Mouse (Mus musculus) Muller cell, postnatal 12 days (primary cell): ENCODE results near the gene Ak9.

Experiments used
- DNase-seq: peaks from one replicate; pipeline ENCODE4 v3.0.0-alpha.2; 2015; ENCODE audit errors: inconsistent ontology term

Gene Ak9

DNA sequence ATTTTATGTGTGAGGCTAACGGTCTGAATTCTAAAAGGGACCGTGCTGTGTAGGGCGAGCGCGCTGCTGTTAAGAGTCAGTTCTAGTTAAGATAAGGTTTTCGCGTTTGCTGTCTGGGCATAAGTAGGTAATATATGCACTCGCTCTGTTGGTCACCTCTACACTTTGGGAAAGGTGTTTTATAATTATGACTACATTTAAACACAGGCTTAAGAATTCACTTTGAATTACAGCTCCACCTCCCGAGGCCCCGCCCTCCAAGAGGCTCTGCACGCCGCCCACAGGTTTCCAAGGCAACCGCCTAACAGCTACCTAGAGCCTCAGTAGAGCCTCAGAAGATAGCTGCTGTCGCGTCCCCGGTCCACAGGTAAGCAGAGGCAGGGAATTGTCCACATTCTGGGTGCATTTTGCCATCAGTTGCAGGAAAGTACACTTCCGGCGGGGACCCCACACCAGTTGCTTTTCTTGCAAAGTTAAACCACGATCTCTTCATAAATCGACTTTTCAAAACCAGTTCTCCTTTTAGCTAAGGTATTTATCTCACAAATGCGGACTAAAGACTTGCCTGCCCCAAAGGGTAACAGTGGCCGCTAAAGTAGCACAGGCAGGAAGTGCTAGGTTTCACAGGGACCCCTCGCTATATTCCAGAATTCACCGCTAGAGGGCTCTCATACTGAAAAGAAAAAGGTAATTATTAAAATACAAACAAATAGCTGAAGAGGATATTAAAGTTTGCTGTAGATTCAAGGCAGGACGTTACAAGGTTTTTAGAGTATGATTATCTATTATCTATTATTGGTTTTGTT is at the start of gene Ak9:
Gene Ak9, plus strand, starts transcription at position 342 of the 806 bp plus-strand sequence.
- peak; percentile 89 for DNase-seq

DNA sequence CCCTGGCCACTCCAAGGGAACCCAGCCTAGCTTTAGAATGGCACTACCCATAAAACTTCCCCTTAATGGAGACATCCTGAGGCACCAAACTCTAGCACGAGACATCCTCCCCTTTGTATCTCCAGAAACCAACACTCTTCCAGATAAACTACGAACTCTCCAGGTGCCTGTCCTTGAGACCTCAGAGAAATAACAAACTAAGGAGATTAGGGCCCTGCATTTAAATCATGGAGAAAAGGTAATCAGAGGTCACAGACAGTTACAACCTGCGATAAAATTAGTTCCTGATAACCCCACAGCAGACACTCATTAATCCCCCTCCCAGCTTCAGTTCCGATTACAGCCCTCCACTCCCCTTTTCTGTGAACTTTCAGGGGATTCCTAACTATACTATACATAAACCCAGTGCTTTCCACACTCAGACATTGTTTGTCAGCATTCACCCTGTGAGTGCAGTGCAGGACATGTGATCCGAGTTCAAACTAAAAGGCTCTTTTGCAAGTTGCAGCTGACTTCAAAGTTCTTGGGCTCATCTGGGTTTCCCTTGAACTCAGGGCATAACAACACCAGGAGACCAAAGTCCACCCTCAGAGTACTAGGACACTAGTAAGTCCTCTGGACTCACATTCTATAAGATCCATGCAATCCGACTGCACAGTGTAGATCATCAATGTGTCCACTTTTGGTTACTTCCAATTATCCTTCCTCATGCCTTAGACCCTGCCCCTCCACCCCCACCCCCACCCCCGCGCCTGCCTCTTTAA is 43.4 kb upstream of the Ak9 start:
- no peak for DNase-seq

DNA sequence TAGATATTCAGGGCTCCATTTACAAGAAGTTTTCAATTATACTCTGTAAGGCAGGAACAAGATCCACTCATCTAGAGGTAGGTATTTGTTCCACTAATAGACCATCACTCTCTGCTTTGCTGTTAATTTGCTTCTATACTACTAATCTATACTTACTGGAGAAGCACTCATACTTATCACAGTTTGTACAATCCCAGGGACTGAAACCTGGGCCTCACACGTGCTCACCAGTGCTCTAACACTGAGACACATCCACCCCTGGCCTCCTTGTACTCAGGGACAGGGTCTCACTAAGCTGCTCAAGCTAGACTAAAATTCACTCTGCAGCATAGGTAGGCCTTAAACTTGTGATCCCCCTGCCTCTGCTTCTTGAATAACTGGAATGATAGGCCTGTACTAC is 42.6 kb upstream of the Ak9 start:
- DNase-seq = no peak

DNA sequence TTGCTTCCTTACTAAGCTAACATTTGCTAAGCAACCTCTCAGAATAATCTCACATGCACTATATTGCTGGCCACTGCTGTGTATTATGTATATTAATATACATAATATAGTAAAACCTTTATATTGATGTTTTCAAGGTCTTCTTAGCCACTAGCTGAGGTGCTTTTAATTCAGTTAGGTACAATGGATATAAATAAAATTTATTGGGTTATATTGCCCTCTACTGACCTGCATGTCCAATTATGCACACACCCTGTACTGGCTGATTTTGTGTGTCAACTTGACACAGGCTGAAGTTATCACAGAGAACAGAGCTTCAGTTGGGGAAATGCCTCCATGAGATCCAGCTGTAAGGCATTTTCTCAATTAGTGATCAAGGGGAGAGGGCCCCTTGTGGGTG is 41.9 kb upstream of the Ak9 start:
- DNase-seq = no peak

DNA sequence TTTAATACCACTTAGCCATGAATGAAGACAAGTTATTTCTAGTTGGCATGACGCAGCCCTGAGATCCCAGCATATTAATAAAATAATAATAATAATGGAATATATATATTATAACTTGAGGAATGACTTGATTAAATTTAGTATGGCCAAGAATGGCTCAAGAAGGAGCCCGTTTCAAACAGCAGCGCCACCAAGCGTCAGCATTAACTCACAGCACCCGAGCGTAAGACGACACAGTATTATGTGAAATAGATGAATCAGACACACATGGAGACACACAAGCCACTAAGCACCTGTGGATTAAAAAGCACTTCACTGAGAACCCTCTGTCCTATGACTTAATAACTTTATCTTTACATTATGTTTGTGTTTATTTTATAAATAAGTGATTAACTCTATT is 31.9 kb upstream of the Ak9 start:
- DNase-seq = no peak

DNA sequence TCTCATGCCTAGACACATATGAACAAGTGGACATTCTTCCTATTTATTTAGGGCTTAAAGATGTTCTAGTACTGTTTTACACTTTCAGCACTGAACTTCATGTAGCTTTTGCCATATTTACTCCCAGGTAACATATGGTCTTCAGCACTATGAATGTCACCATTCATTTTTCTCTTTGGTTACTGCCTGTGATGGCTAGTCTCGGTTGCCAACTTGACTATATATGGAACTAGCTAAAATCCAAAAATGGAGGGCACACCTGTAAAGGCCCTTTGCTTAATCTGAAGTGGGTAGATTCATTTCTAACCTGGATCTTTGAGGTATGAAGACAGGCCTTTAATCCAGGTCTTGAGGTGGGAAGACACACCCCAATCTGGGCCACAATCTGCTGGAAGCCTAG is 28.9 kb upstream of the Ak9 start:
- DNase-seq = no peak

DNA sequence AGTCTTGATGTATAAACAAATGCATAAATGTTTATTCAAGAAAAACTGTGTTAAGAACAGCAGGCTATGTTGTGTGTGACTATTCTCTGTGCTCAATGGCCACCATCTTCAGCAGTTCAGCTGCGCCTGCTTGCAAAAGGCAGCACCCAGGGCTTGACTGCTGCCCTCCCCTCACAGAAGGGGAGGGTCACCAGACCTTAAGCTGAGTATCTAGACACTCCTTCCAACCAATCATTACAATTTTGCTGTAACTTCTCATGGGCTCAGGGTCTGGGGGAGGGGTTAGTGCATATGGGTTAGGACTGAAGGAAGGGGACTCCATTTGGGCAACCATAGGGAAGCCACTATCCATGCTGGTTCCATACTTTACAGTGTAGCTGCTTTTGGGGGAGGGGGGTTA is 25.0 kb upstream of the Ak9 start:
- no peak for DNase-seq

DNA sequence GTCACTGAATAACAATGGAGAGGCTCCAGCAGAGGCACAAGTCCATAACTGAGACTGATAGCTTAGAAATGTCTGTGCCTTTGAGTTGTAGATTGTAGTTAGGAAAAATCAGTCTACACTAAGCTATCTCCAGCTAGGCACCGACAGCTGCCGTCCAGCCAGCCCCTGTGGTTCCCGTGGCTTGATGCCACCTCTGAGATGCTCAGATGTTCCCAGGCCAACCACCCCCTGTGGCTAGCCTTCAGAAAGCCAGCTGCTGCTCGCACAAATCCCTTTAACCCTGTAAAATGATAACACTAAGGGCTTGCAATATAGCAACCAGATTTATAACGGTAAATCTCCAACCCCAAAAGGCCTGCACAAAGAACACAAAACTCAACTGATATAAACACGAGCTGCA is 23.6 kb upstream of the Ak9 start:
- peak; percentile 25 for DNase-seq

DNA sequence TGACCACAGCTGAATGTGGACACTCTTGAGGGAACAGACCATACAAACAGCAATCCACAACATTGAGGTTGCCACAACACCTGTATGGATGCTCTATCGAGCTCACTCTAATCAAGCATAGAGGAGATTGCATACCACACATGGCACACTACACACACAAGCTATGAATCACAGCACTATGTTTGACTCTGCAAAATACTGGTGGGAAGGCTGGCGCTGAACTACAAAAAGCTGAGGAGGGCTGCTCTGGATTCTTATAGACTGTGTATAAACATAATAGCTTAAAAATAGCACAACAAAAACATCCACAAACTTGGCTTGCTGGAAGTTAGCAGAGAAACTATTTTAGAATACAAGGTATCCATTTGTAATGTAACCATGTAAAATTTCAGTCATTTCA is 23.0 kb upstream of the Ak9 start:
- no peak for DNase-seq

DNA sequence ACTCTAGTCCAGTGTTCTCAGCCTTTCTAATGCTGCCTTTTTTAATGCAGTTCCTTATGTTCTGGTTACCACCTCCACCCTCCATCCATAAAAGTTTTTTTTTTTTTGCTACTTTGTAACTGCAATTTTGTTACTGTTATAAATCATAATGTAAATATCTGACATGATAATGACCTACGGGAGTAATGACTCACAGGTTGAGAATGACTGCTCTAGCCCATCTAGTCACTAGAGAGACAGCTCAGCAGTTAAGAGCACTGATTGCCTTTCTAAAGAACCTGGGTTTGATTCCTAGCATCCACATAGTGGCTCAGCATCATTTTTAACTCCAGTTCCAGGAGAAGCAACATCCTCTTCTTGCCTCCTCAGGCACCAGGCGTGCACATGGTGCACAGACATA is 21.7 kb upstream of the Ak9 start:
- no peak for DNase-seq

DNA sequence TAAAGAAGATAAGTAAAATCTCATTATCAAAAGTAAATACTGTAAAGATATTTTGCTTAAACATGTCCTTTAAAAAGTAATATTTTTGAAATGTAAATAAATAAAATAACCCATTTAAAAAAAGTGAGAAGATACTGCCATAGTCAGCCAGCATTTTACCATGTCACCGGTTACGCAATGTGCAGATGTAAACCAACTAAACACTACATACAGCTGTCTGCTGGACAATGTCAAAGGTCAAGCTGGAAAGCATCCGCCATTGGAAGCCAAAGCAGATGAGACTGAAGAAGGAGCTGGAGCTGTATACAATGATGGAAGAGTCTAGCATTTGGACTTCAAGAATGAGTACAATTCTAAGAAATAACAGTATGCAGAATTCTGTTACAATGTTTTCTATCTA is 16.2 kb upstream of the Ak9 start:
- no peak for DNase-seq

DNA sequence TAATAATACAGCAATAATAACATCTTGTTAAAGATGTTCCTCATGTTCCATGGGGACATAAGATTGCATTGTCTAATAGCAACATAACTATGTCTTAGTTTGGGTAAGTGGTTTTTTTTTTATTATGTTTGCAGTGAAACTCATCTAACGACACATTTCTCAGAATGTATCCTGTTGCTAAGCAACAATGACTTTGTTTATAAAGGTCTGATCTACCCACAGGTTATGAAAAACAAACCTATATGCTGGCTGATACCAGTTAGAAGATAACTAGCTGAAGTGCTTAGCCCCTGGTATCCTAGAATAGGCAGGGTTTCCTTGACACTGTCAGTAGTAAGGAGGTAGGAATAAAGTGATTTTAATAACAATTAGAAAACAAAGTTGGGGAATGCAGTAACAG is 15.7 kb upstream of the Ak9 start:
- no peak for DNase-seq

DNA sequence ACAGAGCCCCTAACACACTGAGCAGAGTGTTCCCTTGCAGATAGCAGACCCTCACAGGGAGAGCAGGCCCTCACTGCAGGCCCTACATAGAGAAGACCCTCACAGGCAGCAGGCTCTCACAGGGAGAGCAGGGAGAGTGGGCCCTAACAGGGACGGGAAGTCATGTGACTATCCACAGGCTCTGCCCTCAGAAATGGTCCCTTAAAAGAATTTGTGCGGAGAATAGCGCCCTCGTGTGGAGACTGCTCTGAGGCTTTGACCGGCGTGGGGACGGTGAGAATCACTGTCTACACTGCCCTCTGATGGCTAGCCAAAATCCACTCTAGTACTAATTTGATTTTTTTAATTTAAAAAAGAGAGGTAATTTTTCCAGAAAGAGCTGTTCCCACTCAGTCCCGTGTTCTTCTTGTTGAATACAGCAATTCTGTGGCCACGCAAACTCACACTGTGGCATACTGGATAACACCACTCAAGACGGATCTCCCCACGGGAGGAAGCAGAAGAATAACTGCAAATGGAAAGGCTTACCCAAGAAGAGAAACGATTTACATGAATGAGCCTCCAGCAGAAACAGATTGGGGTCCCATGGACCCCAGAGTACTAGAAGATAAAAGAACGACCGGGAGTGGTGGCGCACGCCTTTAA is 14.9 kb upstream of the Ak9 start:
- peak; percentile 74 for DNase-seq

DNA sequence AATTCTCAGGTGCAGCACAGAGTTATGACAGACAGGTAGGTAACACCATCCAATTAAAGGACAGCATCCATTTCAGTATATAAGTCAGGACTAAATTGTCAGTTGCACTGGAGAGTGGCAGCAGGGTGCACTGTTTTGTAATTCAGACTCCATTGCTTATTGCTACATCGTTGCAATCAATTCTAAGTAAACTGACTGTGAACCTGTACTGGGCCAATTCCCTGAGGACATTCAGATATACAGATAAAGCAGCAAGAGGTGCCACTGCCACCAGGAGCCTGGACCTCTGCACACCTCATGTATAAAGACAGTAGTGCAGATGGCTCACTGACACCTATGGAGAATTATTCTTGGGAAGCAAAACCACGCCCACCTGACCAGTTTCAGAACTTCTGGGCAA is 12.8 kb upstream of the Ak9 start:
- no peak for DNase-seq

DNA sequence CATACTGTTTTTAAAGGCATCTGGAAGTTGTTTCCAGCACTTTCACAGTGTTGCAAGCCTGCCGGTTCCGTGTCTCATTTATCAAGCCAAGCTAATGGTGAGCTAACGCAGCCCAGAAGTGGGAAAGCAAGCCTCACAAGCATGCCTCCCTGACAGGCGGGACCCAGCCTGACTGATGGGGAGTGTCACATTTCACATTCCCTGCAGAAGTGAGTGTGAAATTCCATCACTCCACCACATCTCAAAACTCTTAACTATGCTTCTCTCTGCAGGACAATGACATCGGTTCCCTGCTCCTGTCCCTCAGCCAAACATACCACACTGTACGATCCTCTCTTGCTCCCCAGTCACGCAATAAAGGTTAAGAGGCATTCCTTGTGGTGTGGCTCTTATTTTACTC is 10.8 kb upstream of the Ak9 start:
- peak; percentile 74 for DNase-seq

DNA sequence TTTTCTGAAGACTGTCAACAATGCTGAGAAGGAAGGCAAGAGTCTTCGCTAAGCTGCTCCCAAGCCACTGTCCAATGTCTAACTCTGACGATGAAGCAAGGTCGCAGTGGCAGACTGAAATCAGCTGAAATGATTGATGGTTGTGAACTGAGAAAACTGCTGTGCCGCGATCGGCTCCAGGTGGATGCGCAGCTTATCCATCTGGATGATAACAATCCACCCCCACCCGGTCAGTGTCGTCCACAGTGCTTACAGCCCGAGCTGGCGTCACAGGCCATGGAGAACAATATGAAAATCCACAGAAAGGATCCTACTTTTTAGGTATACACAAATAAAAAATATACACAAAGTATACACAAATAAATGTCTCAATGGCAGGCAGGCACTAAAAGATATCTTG is 9.0 kb upstream of the Ak9 start:
- no peak for DNase-seq

DNA sequence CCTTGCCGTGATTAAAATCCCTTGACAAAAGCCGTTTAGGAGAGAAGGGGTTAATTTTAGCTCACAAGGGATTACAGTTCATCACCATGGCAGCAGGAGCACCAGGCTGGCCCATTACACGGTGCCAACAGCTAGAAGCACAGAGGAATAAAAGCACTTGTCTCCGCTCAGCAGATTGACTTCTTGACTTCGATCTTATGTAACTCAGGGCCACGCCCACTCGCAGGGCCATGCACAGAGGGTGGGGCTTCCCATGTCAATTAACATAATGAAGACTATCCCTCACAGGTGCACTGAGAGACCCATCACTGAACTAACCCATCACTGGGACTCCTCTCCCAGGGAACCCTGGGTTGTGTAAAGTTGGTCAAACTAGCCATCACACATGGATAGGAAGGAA is 8.6 kb upstream of the Ak9 start:
- DNase-seq = no peak

DNA sequence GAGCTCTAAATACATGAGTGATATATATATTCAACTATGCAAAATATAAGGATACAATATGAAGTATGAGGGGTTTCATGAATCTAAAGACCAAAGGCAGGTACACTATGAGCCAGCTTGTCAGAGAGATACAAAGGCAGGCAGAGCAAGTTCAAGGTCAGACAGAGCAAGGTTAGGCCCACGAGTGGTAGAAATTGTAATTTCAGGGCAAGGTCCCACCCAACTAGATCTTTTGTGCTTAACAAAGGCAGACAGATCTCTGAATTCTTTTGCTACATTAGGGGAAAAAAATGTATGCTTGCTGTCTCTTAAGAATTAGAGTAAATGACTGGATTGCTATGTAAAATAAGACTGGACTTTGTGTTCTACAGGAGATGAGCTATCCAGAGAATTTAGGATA is 3.6 kb upstream of the Ak9 start:
- DNase-seq = no peak

DNA sequence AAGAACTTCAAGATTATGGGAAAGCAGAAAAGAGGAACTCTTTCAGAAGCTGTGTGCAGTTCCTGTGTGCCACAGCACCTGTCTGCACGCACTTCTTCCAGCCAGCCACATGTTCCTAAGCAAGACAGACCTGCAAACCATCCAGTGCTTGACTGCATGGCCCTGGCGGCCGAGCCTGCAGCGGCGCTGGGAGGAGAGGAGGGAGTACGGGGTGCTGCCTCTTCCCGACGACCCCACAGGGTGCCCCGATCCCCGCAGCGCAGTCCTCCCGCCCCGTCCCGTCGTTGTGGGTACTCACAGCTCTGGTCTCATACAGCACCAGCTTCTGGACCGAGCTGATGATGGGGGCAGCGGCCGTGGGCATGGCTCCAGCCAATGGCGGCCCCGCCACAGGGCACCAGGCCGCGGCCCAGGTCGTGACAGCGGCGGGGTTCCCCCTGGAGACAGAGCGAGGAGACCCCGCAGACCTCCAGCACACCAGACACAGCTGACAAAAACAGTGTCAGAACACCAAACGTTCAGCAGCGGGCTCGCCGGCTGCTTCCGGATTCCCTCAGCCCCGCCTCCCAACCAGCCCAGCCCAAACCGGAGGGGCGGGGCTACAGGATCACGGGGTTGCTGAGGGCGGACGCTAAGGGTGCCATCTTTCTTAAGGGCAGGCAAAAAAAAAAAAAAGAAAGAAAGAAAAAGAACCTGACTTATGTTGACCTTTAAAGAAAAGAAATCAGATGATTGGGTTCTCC is 920 bp upstream of the Ak9 start, which contains the start of gene Fig4:
Gene Fig4, minus strand, starts transcription at position 572 of the 743 bp plus-strand sequence.
- DNase-seq = peak; percentile 92

DNA sequence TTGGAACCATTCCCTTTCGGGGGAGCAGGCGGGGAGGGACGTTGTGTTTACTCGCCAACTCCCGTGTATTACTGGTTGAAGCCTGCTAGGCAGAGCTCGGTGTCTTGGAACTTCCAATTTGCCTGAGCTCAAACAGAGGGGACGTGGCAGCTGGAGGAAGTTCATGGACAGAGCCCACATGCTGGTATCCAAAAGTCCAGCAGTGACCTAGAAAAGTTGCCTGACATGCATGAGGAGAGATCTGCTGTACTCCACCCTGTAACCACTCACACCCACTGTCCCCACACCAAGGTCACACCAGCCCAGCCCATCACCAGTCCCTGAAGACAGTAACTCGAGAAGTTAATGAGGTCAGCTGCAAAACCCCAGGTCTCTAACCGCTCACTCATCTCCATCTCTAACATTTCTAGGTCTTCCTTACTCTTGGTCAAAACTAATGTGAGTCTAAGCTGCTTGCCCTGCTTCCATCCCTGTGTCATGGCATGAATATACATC is 1.2 kb downstream of the Ak9 start:
- DNase-seq = no peak

DNA sequence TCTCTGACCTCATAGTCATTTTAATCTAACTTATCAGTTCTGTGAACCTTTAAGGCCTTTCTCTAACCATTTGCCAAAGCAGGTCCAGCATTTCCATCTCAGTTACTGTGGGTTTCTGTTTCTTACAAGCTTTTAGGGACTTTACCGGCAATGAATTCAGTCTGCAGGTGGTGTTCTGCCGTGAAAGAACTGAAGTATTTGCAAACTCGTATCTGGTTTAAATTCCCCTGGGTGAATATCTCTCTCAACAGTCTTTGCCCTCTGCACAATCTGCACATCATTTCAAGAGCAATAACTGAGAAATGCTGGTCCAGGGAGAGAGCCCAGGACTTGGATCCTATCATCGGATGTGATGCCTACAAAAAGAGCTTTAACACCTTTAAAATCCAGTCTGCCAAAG is 4.4 kb downstream of the Ak9 start:
- DNase-seq = no peak

DNA sequence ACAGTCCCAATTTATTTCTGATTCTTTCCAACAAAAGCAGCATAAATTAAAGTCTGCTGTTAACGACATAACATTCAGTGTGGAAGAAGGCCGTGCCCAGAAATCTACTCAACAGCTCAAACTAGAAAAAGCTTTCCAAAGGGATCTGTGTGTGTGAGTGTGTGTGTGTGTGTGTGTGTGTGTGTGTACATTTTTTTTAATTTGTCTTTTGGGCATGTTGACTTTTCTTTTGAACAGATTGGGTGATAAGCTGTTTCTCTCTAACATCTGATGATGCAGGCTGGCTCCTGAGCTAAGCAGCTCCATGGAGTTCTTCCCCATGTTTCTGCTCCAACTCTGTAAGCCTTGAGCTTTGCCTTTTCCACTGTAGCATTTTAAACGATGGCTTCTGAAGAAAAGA is 12.1 kb downstream of the Ak9 start:
- no peak for DNase-seq
